Mouse (Mus musculus) left cerebral cortex, adult 9 months (tissue): ENCODE results near the gene Fam173a.
"Not testable (repeated sequence)": the region's sequence is repeated elsewhere in the genome, so short reads cannot be mapped to it uniquely, and the experiment has no call there.

Experiments
- DNase-seq, 2 experiments: peaks; one replicate each; pipeline ENCODE4 v3.0.0; 2022; ENCODE audit warnings: low spot score in 2 of 2

Fam173a gene

DNA sequence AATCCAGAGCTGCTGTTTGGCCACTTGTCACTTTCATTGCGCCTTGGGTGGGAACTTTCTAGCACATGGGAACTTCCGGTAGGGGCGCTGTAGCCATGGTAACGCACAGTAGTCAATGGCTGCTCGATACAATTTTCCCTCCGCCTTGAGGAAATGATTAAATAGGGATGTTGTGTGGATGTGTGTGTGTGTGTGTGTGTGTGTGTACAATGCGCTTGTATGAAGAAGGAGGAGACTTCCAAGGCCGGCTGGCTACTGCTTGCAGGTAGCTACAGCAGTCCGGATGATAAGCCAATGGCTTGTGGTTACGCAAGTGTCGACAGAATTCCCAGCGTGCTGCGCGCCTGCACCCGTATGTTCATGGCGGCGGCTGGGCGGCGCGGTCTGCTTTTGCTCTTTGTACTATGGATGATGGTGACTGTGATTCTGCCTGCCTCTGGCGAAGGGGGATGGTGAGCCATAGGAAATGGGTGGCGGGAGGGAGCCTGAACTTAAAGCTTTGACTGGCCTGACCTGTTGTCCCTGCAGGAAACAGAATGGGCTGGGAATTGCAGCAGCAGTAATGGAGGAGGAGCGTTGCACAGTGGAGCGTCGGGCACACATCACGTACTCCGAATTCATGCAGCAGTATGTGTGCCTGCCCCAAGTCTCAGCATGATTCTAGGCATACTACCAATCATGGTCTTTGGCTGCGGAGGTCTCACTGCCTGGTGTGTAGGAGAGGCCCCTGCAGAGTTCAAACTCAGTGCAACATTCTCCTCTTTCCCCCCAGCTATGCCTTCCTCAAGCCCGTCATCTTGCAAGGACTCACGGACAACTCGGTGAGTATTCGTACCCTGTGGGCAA is 36.2 kb upstream of the Fam173a start, which contains the start of gene Jmjd8:
Gene Jmjd8 (plus strand): TSS at position 156 of the 846 bp plus-strand sequence.
- peak in 1 of 2 experiments; percentile 84 for DNase-seq

DNA sequence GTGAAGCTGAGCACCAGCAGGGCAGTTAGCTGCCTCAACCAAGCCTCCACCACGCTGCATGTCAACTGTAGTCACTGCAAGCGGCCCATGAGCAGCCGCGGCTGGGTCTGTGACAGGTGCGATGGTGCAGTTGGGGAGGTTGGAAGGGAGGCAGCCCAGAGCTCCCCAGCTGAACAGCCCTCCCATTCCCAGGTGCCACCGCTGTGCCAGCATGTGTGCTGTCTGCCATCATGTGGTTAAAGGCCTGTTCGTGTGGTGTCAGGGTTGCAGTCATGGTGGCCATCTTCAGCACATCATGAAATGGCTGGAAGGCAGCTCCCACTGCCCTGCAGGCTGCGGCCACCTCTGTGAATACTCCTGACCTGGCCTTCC is 35.5 kb upstream of the Fam173a start:
- no peak for DNase-seq

DNA sequence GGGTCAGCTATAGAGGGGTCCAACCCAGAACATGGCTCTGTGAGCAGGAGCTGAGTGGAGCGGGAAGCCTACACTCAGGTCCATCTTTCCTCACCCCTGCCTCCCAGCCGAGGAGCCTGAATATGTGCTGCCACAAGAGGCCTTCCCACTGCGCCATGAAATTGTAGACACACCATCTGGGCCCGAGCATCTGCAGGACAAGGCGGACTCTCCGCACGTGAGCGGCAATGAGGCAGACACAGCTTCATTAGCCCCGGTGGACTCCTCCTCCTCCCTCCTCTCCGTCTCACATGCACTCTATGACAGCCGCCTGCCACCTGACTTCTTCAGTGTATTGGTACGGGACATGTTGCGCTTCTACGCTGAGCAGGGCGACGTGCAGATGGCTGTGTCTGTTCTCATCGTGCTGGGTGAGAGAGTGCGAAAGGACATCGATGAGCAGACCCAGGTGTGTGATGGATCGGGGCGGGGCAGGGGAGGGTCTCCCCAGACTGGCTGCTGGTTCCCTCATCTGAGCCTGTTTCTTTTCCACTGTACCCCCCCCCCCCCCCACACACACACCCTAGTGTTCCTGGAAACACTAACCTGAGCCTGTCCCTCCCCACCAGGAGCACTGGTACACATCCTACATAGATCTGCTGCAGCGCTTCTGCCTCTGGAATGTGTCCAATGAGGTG is 35.0 kb upstream of the Fam173a start:
- DNase-seq: no peak

DNA sequence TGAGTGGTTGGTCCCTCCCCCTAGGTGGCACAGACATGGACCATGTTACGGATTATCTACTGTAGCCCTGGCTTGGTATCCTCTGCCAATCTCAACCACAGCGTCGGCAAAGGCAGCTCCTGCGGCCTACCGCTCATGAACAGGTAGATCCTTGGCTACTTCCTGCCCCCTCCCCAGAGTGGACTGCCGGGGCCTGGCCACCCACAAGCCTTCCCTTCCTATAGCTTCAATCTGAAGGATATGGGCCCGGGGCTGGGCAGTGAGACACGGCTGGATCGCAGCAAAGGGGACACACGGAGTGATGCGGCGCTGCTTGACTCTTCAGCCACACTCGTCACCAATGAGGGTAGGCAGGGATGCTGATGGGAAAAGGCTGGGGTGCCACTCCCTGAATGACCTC is 34.3 kb upstream of the Fam173a start:
- no peak for DNase-seq

DNA sequence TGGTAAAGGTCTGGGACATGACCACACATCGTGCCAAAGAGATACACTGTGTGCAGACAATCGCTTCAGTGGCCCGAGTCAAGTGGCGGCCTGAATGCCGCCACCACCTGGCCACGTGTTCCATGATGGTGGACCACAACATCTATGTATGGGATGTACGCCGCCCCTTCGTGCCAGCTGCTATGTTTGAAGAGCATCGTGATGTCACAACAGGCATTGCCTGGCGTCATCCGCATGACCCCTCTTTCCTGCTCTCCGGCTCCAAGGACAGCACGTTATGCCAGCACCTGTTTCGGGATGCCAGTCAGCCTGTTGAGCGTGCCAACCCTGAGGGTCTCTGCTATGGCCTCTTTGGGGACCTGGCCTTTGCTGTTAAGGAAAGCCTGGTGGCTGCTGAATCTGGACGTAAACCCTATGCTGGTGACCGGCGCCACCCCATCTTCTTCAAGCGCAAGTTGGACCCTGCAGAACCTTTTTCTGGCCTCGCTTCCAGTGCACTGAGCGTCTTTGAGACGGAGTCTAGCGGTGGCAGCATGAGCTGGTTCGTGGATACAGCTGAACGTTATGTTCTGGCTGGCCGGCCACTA is 33.4 kb upstream of the Fam173a start:
- DNase-seq: no peak

DNA sequence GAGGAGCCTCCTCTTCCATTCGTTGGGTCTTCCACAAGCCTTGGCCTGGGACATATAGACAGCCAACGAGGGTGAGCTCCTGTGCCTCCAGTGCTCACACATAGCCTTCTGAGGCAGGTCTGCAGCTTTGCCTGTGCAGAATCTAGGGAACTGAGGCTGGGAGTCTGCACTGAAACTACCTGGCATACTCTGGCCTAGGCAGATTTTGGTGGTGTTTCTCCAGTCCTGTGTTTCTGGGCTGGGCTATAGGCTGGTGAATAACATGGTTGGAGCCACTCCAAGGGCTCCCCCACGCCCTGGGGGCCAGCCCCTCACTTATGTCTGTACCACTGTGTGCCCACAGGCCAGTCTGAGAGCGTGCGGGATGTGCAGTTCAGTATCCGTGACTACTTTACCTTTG is 32.6 kb upstream of the Fam173a start:
- no peak for DNase-seq

DNA sequence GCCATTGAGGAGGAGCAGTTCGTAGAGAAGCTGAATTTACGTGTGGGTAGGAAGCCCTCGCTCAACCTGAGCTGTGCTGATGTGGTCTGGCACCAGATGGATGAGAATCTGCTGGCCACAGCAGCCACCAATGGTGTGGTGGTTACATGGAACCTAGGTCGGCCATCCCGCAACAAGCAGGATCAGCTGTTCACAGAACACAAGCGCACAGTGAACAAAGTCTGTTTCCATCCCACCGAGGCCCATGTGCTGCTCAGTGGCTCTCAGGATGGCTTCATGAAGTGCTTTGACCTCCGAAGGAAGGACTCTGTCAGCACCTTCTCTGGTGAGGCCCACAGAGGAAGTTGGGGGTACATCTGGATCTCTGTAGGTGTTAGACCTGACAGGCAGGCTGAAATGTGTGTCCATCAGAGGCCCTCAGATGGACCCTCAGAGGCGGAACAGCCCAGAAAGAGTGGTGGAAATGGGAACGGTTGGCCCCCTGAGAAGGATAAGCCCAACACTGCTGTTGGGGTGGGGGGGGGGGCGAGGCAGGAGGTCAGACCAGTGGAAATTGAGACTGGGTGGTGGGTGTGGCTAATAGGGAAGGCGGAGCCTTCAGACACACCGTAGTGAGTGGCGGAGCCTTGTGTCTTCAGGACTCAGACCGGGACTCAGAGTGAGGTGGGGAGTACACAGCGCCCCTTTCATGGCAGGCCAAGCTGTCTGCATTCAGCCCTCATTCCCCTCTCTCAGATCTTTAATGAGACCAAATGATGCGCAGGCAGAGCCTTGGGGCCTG is 31.9 kb upstream of the Fam173a start:
- no peak for DNase-seq

DNA sequence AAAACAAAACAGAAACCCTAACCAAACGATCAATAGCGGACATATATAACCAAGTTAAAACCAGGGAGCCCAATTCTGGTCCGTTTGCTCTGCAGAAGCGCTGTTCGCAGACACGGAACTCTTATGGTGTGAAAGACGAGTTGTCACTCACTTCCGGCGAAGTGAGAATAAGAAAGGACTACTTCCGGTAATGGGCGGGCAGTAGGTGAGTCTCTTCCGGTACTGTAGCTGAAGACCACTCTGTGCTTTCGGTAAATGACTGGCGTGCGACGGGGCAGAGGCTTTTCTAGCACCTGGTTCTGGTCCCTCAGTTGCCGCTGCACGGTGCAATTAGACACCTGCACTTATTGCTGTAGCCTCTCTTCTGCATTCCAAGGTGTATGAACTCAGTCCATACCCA is 30.8 kb upstream of the Fam173a start, which contains the start of gene Wdr24:
Gene Wdr24 (plus strand): TSS at position 176 of the 400 bp plus-strand sequence.
- DNase-seq: peak in 1 of 2 experiments; percentile 87

DNA sequence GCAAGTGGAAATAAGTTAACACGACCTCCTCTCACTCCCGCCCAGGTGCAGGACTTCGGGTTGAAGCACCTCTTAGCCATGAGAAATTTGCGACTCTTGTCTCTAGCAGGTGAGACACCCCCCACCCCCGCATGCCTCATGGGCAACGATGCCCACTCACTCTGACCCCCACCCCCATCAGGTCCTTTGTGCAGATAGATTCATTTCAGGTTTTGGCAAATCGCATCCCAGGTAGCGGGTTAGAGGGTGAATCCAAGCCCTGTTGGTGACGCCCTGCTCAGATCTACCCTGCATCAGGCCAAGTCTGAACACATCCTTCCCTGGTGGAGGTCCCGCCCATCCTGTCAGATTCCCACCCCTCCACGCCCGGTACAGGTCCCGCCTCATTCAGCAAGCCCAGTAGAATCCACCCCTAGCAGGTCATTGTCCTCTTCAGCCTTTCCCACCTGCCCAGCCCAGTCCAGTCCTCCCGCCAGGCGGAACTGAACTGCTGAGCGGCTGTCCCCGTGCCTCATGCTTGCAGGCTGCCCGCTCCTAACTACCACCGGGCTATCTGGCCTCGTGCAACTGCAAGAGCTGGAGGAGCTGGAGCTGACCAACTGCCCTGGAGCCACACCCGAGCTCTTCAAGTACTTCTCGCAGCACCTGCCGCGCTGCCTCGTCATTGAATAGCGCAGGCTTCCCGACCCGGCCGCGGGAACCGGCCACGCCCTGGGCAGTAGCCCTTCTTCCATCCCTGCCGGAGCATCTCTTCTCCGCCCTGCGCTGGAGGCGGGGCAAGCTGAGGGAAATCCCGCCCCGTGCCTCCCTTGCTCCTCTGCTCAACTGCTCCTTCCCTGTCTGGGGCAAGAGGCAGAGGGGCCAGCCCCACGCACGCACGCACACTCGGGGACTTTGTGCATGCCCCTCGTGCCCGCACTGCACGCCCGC is 26.4 kb upstream of the Fam173a start:
- DNase-seq: no peak

DNA sequence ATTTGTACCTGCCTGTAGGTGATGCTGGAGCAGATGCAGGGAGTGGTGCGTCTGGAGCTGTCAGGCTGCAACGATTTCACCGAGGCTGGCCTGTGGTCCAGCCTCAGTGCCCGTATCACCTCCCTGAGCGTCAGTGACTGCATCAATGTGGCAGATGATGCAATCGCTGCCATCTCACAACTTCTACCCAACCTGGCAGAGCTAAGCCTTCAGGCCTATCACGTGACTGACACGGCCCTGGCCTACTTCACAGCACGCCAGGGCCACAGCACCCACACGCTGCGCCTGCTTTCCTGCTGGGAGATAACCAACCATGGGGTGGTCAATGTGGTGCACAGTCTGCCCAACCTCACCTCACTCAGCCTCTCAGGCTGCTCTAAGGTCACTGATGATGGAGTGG is 25.0 kb upstream of the Fam173a start:
- no peak for DNase-seq

DNA sequence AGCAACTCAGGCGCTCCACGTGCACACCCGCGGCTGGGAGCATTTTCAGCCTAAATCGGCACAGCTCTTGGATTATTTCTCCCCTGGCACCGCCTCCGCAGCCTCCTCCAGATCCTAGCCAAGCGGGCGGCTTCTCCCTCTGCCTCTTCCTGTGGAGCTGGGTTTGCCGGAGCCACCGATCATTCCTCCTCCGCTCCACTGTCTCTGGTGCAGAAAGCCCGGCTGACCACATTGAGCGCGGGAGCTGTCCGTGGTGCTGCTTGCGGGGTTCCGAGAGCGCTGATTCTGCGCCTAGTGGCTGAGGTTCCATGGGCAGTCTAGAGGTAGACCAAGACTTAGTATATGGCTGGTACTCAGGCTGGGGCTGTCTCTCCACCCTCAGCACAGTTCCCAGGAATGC is 20.8 kb upstream of the Fam173a start:
- DNase-seq: peak; percentile 79 to 91

DNA sequence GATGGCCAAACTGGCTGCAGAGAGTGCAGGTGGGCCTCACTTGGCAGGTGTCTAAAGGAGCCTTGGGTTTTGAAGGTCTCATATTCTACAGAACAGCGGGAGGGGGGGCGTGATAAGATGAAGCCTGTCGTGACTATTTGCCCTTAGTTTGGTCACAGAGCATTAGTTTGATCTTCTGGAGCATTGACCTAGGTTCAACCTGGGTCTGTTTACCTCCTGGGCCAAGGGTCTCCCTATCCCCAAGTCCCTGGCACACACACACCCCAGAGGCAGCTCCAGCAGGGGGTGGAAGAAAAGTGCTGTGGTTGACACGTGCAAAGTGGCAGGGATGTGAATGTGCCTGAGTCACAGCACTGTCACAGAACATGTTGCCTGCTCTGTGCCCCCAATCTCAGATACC is 18.2 kb upstream of the Fam173a start:
- no peak for DNase-seq

DNA sequence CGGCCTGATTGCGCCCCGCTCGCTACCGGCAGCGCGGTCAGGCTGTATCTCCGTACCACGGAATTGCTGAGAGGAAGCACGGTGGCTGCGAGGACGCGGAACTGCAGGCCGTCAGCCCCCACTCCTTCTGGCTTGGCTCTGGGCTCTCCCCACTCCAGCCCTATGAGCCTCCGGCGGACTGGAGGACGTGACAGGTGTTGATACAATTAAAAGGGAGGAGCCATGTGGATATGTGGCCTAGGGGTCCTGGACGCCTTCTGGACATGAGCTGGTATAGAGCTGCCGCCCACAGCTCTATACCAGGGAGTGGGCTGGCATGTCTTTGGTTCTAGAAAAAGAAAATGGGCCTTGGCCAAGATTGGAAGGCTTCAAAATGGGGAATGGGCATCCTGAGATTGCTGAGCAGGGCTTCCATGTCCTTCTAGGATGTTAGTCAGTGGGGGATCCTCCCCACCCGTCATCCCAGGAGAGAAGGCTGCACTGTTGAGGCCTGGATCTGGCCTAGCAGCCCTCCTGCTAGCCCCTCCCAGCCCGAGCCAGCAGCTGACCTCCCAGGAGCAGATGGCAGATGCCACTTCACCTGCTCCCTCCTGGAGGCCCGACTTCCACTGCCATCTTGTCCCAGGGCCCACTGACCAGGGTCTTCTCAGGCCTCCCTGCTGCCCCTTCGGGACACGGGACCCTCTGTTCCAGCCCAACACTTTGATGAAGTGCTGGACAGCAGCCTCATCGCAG is 17.1 kb upstream of the Fam173a start:
- peak in 1 of 2 experiments; percentile 51 for DNase-seq

DNA sequence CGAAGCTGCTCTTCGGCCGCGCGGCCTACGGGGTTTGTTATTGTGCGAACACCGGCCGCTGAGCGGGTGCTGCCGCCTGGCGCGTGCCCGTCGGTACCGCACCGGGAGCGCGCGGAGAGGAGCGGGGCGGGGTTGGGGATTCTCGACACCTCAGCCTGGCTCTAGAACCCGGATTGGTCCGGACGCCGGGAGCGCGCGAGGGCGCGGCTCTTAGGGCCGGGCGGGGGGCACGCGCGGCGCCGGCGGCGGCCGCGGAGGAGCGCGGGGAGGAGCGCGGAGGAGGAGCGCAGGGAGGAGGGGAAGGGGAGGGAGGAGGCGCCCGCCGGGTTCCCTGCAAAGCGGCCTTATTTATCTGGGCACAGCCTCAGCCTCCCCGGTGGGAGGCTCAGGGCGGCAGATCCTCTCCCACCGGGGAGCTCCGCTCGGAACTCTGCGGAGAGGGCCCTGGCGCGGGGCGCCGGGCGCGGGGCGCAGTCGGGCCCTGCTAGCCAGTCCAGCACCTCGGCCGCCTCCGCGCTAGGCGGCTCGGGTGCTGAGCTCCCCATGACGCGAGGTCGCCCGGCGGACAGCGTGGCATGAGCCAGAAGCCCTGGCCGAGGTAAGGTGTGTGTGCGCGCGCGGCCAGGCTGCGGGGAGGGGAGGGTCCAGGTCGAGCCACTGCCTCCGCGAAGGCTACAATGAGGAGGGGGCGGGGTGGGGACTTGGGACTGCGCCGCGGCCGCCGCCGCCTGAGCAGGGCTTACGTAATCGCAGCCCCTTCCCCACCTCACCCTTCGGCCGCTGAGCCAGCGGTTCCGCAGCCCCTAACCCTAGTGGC is 16.3 kb upstream of the Fam173a start, which contains the start of gene Fbxl16:
Gene Fbxl16 (plus strand): TSS at position 297 of the 817 bp plus-strand sequence.
- DNase-seq: peak; percentile 84 to 90

DNA sequence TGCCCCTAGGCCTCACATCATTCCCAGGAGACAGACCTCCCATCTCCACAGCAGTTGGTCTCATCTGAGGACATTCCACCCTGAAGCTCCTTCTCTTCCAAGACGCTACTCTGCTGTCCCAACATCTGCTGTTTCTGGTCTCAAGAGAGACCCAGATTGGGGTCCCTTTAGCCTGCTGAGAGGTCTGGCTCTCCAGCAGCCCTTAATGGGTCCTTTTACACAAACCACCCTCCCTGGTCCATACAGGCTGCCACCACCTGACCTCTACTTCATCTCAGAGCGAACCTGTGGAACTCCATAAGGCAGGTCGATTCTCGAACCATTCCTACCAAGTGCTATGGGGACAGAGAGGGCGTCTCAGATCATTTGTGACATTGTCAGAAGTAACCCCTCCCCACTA is 15.3 kb upstream of the Fam173a start:
- no peak for DNase-seq

DNA sequence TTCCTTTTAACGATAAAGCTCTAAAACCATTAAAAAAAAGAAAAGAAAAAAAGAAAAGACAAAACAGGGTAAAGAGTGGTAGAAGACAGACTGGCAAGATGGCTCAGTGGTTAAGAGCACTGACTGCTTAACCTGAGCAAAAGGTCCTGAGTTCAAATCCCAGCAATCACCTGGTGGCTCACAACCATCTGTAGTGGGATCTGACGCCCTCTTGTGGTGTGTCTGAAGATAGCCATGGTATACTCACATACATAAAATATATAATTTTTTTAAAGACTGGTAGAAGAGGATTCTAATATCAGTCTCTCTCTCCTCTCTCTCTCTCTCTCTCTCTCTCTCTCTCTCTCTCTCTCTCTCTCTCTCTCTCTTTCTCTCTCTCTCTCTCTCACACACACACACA is 14.8 kb upstream of the Fam173a start:
- not testable (repeated sequence) for DNase-seq

DNA sequence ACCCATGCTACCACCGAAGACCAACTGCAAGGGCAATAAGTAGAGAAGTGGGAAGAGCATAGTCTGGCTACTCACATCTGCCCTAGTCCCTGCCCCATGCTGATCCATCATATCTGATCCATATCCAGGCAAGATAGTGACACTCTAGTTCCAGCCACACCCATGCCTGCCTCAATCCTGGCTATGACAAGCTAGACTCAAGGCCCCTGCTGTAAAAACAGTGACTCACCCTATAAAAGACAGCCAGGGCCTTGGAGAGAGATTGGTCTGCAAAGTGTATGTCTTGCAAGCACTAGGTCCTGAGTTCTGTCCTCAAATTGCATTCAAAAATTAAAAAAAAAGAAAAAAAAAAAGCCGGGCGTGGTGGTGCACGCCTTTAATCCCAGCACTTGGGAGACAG is 13.8 kb upstream of the Fam173a start:
- DNase-seq: no peak

DNA sequence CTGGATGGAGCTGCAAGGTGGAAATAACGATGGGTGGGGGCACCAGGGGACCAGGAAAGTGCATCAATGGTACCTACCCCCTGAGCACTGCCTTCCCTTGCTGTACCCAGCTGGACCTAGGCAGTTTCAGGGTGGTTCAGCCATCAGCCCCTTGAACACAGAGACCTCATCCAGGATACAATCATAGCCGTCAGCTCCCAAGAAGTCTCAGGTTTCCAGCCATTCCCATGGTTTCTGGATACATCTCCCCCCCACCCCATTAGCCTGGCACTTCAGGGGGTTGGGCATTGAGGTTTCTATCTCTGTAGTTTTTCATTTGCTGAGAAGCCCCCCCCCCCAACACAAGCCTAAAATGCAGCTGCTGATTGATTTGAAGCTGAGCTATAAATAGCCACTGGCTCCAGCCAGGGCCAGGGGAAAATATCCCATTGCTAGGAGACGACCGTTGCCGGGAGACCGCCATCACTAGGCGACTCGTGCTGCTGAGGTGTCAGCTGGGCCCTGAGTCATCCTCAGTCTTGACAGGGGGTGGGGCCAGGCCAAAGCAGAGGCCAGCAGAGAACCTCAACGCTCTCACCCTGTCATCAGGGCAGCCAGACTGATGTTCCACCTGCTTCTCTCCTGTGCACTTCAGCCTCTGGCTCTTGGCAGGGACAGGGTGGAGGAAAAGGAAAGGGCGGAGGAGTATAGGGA is 10.3 kb upstream of the Fam173a start:
- DNase-seq: peak; percentile 69 to 86
